Mouse (Mus musculus) heart, embryonic 11.5 days (tissue): ENCODE data around the gene Wnk3. TPM values are rescaled to one million over a fixed set of nuclear protein-coding genes. Genes with fewer than 3 reads are reported as not detected.
A peak's percentile ranks its signal among the peaks of the same experiment; 100 is the strongest.
"Not testable (repeated sequence)": the region's sequence is repeated elsewhere in the genome, so short reads cannot be mapped to it uniquely, and the experiment has no call there.

ENCODE experiments used
- ATAC-seq: fragments of 200-750 bp; cut with Nextera tagmentation; replicated peaks from 2 replicates; pipeline ENCODE4 v1.8.0; 2017; ENCODE audit warnings: moderate library complexity; ENCODE audit not compliant: insufficient number of reproducible peaks, low FRiP score, low TSS enrichment
- H3K27ac ChIP-seq: fragments of 300-500 bp; sonication (generic); 2 replicates; pipeline ENCODE4 v1.5.1; 2014; ENCODE audit warnings: mild to moderate bottlenecking, low read depth, low read length
- H3K27me3 ChIP-seq: fragments of 300-500 bp; sonication (generic); 2 replicates; pipeline ENCODE4 v1.6.1; 2014; ENCODE audit warnings: mild to moderate bottlenecking, low read length, mixed read lengths; ENCODE audit not compliant: control insufficient read depth, insufficient read depth
- H3K36me3 ChIP-seq: fragments of 300-500 bp; sonication (generic); 2 replicates; pipeline ENCODE4 v1.6.1; 2014; ENCODE audit warnings: mild to moderate bottlenecking, low read length, moderate library complexity, mixed read lengths; ENCODE audit not compliant: control insufficient read depth, insufficient read depth
- H3K4me1 ChIP-seq: fragments of 300-500 bp; sonication (generic); 2 replicates; pipeline ENCODE4 v1.6.1; 2014; ENCODE audit warnings: low read length; ENCODE audit not compliant: control insufficient read depth, insufficient read depth
- H3K4me2 ChIP-seq: fragments of 300-500 bp; sonication (generic); 2 replicates; pipeline ENCODE4 v1.6.1; 2014; ENCODE audit warnings: mild to moderate bottlenecking, moderate library complexity
- H3K4me3 ChIP-seq: fragments of 300-500 bp; sonication (generic); 2 replicates; pipeline ENCODE4 v1.5.1; 2014; ENCODE audit warnings: low read depth, low read length
- H3K9ac ChIP-seq: fragments of 300-500 bp; sonication (generic); 2 replicates; pipeline ENCODE4 v1.6.1; 2014; ENCODE audit warnings: mild to moderate bottlenecking, low read depth, low read length, moderate library complexity
- H3K9me3 ChIP-seq: fragments of 300-500 bp; sonication (generic); replicated peaks from 2 replicates; pipeline ENCODE4 v1.6.1; 2016; ENCODE audit warnings: low read length; ENCODE audit not compliant: control insufficient read depth
- WGBS: fragments of 180-500 bp; shearing (Covaris S2); extraction: QIAGEN DNeasy Blood & Tissue Kit; methylation state at CpG from one replicate; pipeline ENCODE4 v1.1.7; 2014; ENCODE audit not compliant: insufficient replicate concordance; 5-methylcytosine and 5-hydroxymethylcytosine counted together
- polyA plus RNA-seq: library from polyadenylated mRNA; unstranded; fragments of >200 nt; fragmentation: Nextera tagmentation; extraction: Ambion mirVana; gene quantifications from 2 replicates; pipeline ENCODE4 v1.2.1, GENCODE M21; 2014

Gene Wnk3
- polyA plus RNA-seq, result 2.7 and 3.6 TPM in 2 replicates

DNA sequence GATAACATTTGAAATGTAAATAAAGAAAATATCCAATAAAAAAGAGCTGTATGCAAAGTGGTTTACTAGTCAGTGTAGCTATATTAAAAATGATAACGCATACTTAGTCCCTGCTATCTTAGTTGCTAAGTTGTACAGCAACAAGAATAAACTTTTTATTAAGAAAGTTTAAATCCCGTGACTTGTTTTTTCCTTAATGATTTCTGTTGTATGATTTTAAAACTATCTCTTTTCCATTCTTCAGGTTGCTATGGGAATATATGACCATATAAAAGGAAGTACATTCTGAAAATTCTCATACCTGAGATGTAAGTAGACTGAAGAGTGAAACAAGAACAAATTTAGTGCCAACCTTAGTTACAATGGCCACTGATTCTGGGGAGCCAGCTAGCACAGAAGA, at the start of gene Wnk3:
Gene Wnk3, plus strand, starts transcription at position 301 of the 400 bp plus-strand sequence.
- WGBS, result 85% methylated on average over 2 of the region's 2 CpGs
- no peak for ATAC-seq

DNA sequence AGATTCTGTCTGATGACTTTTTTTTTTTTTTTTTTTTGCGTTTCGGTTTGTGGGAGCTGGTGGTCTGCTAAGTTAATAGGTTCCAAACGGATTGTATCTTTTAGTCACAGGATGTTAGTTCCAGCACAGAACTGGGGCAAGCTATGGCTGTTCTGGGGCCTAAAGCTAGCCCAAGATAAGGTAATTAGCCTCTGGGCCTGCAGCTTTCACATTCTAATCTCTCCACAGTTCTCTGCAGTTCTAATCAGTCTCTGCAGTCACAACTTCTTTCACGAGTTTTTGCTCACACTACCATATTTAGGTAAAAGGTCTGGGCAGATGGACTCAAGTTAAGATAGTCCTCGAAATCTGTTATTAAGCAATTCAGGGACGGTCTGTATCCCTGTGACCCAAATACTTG, 39.5 kb upstream of the Wnk3 start:
- ATAC-seq, result no peak
- Histone ChIP-seq H3K9me3 (no peaks in the 10 kb centered on the region), H3K36me3 (no peaks in the 10 kb centered on the region), H3K4me2 (no peak overlapping the region), H3K9ac (no peak overlapping the region), H3K4me1 (no peaks in the 10 kb centered on the region), H3K4me3 (no peak overlapping the region), H3K27ac (no peak overlapping the region), H3K27me3 (no peaks in the 10 kb centered on the region)
- 50% methylated on average over 6 of the region's 6 CpGs for WGBS

More for the DNA sequence above, at the start of gene Wnk3:
- Histone ChIP-seq H3K9me3 (no peaks in the 10 kb centered on the region), H3K36me3 (no peaks in the 10 kb centered on the region), H3K4me1 (no peaks in the 10 kb centered on the region), H3K27ac (no peak within 1 kb of the TSS), H3K4me2 (no peak within 1 kb of the TSS), H3K27me3 (no peaks in the 10 kb centered on the region), H3K9ac (no peak within 1 kb of the TSS), H3K4me3 (no peak within 1 kb of the TSS)

DNA sequence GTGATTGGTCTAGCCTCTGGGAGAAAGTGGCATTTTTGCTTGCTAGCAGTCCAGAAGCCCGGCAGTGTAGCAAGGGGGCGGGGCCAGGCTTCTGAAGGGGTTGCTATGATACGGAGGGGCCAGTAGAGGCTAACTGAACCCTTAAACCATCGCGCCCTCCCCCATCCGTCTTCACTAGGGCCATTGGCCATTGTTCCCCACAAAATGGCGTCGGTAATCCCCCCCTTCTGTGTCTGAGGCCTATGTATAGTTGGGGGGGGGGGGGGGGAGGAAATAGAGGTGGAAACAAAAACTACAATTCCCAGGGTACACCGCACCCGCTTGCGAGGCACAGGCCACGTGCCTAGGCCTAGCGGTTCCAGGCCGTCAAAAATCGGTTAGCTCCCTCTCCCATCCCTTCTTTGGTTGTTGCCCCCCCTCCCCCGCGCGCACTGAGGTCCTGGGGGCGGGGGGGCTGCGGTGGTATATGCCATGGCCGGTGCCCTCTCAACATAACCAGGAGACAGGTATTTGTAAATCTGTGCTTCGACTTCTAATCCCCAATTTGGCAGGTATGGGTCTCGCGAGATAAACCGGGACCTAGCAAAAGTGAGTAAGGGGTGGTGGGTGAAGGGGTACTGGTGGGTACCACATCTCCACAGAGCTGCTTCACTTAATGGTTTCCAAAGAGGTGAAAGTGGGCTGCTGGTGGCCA, 29.3 kb upstream of the Wnk3 start:
- Histone ChIP-seq H3K4me1 (no peaks in the 10 kb centered on the region), H3K4me2 (peak overlapping the region; percentile 64), H3K9me3 (no peaks in the 10 kb centered on the region), H3K27me3 (no peaks in the 10 kb centered on the region), H3K27ac (peak overlapping the region; percentile 46; the same call in 1 of the 2 replicates), H3K4me3 (peak overlapping the region; percentile 54), H3K9ac (peak overlapping the region; percentile 68), H3K36me3 (no peaks in the 10 kb centered on the region)
- peak; percentile 66 for ATAC-seq
- WGBS, result 11% methylated on average over 25 of the region's 25 CpGs

DNA sequence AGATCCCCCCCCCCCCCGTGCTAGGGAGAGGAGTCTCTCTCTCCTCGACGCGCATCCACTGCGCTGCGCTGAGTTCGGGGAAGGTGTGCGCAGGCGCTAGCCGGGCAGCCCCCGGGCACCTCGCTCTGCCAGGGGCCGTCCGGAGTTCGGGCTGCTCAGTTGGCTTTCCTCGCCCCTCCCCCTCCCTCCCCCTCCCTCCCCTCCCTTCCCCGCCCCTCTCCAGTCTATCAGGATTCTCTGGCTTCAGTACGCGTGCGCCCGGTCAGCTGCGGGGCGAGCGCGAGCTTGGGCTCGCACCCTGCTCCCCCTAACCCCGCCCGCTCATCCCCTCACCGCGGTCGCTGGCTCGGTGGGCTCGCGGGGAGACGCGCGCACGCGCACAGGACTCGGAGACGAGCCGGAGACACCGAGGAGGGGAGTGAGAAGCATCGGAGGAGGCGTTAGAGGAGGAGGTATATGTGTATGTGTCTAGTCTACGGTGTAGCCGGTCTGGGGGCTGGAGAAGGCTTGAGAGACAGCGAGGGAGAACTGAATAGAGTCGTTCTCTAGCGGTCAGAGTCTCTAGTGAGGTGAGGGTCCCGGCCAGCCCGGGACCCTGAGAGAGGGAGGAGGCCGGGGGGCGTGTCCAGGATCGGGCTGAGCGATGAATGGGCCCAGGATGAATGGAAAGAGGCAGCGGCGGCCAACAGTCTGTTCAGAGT, 28.5 kb upstream of the Wnk3 start:
- H3K36me3 ChIP-seq, result no peaks in the 10 kb centered on the region
- peak overlapping the region; percentile 54 for H3K4me3 ChIP-seq
- no peaks in the 10 kb centered on the region for H3K27me3 ChIP-seq
- no peaks in the 10 kb centered on the region for H3K9me3 ChIP-seq
- peak overlapping the region; percentile 46; the same call in 1 of the 2 replicates for H3K27ac ChIP-seq
- peak overlapping the region; percentile 68 for H3K9ac ChIP-seq
- peak overlapping the region; percentile 64 for H3K4me2 ChIP-seq
- no peaks in the 10 kb centered on the region for H3K4me1 ChIP-seq
- WGBS, result 17% methylated on average over 46 of the region's 58 CpGs
- peak; percentile 91 for ATAC-seq

DNA sequence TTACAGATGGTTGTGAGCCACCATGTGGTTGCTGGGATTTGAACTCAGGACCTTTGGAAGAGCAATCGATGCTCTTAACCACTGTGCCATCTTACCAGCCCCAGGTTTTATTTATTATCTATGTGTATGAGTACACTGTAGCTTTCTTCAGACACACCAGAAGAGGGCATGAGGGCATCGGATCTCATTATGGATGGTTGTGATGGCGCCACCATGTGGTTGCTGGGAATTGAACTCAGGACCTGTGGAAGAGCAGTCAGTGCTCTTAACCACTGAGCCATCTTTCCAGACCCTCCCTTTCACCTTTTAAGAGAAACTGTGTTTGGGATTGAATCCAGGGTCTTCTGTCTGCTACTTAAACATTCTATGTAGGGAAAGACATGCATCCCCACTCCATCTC, 24.7 kb upstream of the Wnk3 start:
- not testable (repeated sequence) for H3K9ac ChIP-seq, H3K4me3 ChIP-seq, H3K27me3 ChIP-seq, H3K36me3 ChIP-seq, H3K9me3 ChIP-seq, H3K4me1 ChIP-seq, H3K4me2 ChIP-seq, H3K27ac ChIP-seq, ATAC-seq
- WGBS, result 58% methylated on average over 3 of the region's 3 CpGs

- Histone ChIP-seq H3K27ac (no peak overlapping the region), H3K4me3 (no peak overlapping the region), H3K9me3 (no peaks in the 10 kb centered on the region), H3K4me2 (no peak overlapping the region), H3K4me1 (no peaks in the 10 kb centered on the region), H3K36me3 (no peaks in the 10 kb centered on the region), H3K9ac (no peak overlapping the region), H3K27me3 (no peaks in the 10 kb centered on the region)
- ATAC-seq, result no peak
Measured at GRCm38 (mm10) chrX:151298329-151298728, 100.5 kb downstream of the Wnk3 start.

- Histone ChIP-seq H3K27ac (no peak overlapping the region), H3K4me3 (no peak overlapping the region), H3K4me1 (no peaks in the 10 kb centered on the region), H3K9ac (no peak overlapping the region), H3K9me3 (no peaks in the 10 kb centered on the region), H3K4me2 (no peak overlapping the region), H3K27me3 (no peaks in the 10 kb centered on the region), H3K36me3 (no peaks in the 10 kb centered on the region)
- 69% methylated on average over 4 of the region's 4 CpGs for WGBS
- no peak for ATAC-seq
Measured at GRCm38 (mm10) chrX:151313732-151314131, 115.9 kb downstream of the Wnk3 start.

DNA sequence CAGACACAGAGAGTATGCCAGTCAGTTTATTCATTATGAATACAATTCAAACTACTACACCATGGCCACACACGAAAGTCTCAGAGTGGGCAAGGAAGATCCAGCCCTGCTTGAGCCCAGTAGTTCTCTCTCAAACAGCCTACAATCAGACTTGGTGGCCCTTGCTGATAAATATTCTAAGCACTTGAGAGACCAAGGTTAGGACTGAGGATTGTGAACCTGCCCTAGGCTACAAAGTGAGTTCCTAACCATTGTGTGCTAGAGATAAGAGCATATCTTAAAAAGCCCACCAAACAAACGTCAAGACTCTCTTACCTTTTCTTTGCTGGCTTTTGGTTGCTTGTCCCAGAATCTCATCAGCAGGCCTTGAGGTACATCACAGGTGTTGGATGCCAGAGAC, 135.7 kb downstream of the Wnk3 start:
- Histone ChIP-seq H3K4me1 (no peaks in the 10 kb centered on the region), H3K9ac (no peak overlapping the region), H3K4me2 (no peak overlapping the region), H3K27ac (no peak overlapping the region), H3K9me3 (no peaks in the 10 kb centered on the region; the same call in 1 of the 2 replicates), H3K4me3 (no peak overlapping the region), H3K27me3 (no peaks in the 10 kb centered on the region), H3K36me3 (no peaks in the 10 kb centered on the region)
- no peak for ATAC-seq
- 71% methylated on average over 2 of the region's 2 CpGs for WGBS
